Mouse (Mus musculus) cerebellum, adult 11-12 months (tissue): ENCODE measurements around the gene Prkca.

ENCODE experiments used
- DNase-seq: peaks from one replicate; pipeline ENCODE4 v3.0.0; 2022

Prkca gene

DNA sequence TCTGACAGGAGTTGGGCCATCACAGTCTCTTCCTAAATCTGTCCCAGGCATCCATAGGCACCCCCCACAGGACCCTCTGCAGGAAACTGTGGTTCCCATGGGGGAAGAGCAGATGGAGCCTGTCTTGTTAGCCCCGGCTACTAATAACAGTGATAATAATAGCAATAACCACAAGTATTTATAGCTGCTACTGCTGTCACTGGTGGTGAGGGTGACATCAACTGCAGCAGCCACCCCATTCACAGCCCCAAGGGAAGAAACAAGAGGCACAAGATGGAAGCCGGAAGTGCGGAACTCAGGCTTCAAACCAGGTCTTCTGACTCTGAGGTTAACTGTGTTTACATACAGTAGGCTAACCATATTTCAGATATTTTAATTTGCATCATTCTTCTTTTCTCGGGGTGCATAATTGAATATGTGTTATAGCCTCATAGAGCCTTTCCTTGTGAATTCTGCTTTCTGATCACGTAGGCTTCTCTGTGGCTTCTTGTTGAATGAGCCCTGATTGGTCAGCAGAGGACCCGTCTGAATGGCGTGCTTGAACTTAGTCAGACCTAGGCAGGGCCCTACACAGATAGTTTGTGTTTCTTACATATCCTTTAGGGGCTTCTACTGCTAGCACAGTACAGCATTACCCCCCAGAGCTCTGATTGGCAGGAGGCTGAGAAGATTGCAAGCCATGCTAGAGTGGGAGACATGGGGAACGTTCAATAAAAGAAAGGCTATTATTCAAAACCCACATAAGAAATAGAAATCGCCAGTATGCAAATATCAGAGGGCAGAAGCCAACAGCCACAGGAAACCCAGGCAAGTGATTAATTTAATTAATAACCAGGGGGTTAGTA, 189.5 kb downstream of the Prkca start:
- no peak for DNase-seq

DNA sequence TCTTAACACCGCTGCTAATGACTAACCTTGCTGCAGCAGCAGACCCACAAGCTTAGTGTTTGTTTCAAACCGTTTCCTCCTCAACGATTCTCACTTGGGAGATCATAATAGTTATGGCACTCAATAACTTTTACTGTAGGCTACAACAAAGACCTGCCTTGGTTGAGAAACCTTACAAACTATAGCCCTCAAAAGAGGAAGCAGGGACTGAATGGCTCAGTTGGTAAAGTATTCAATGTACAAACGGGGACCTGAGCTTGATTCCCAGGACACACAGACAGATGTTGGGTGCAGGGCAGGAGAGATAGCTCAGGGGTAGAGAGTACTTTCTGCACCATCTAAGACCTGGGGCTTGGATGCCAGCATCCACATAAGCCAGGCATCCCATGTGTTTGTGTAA, 191.1 kb downstream of the Prkca start:
- DNase-seq = no peak

- peak; percentile 47 for DNase-seq
Observed at GRCm38 (mm10) chr11:108150410-108150809, 193.3 kb downstream of the Prkca start.

- DNase-seq = no peak
Observed at GRCm38 (mm10) chr11:108149187-108149586, 194.5 kb downstream of the Prkca start.

- DNase-seq = no peak
Observed at GRCm38 (mm10) chr11:108148491-108148890, 195.2 kb downstream of the Prkca start.

DNA sequence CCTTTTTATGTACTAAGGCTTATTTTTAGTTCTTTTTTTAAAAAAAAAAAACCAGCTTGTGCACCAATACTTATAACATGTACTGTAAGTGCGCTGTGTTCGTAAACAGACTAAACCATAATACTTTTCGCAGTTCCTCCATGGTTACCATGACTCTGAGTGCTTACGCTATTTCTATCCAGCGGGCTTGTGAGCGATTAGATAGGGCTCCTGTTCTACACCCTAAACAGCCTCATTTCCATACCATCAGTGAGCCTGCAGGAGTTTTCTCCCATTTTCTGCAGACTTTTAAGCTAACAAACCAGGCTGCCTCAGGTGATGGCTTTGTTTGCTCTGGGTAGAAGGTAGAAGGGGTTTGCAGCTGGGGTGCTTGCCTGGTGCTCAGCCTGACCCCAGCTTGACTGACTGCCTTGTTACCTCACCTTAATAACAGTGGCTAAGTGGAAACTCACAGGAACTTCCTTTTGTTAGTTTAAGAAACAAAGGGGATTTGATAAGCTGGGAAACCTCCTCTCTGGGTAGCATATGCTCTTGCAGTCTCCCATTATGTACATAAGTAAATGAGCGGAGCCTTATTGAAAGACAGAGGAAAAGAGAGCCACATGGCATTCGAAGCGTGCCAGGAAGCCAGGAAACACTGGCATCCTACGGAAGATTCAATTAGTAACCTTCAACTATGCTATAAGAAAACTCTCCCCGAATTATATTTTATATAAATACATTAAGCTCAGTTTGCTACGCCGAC, 197.8 kb downstream of the Prkca start:
- DNase-seq = no peak

GRCm38 (mm10) chr11:108145128-108145527, 198.6 kb downstream of the Prkca start:
- no peak for DNase-seq

DNA sequence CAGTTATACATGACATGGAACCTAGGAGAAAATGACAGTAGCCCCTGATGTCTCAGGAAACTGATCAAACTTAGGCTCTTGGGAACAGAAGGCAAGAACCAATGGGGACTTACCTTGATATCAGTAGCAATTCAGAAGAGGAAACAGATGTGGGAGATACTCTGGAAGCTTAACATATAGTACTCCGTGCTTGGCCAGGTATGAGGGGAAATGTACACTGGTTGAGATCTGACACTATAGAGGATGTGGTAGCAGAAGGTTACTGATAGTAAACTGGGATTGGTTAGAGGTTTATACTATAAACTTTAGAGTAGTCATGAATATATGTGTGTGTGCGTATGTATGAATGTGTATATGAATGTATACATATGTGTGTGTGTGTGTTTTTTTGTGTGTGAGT, 200.0 kb downstream of the Prkca start:
- no peak for DNase-seq

DNA sequence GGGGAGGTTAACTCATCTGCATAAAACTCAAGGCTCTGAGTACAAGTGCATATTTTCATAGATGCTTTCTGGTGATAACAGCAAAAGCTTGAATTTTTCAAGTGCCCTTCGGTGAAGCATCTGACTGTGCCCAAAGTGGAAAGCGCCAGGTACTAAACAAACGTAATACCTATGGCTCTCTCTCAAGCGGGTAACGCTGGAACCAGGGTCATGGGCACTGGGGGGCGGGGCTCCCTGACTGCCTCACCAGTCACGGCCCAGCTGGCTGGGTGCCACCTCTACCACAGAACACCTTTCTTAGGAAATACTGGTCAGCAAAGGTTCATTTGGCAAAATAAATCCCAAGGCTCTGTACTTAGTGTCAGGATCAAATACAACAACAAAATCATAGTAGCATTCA, 203.7 kb downstream of the Prkca start:
- no peak for DNase-seq

DNA sequence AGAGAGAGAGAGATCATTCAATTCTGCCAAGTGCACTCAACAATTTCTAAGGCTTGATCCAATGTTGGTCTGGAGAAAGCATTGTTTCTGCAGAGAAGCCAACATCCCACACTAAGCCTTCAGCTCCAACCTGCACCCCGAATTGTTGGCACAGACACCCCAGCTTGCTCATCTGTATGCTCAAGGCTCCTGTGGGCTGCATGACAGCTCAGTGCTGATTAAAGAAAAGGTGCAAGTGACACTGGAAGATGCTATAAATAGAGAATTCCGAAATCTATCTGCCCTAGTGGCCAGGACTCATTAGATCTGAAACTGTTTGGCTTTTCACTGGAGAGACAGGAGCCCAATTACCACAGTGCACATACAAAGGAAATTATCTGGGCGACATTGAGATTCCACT, 207.4 kb downstream of the Prkca start:
- peak; percentile 11 for DNase-seq

GRCm38 (mm10) chr11:108135407-108136159, 208.1 kb downstream of the Prkca start:
- DNase-seq = no peak

DNA sequence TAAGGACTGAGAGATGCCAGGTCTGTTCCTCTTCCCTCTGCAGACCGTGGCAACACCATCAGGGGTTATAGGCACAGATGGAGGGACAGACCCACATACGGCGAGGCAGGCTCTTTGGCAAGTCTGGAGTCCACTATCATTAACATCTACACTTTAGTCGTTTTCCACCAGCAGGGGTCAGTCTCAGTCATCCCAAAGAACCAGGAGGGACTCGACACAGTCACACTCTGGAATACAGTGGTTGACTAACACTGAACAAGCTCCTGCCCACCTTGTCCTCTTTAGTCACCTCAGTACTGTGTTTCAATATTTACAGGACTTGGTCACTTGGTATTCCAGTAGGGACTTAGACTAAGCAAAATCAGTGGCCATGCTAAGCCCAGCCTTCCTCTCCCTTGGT, 215.1 kb downstream of the Prkca start:
- DNase-seq = peak; percentile 22

- DNase-seq = no peak
Observed at GRCm38 (mm10) chr11:108127908-108128307, 215.8 kb downstream of the Prkca start.

- DNase-seq = no peak
Observed at GRCm38 (mm10) chr11:108122486-108122885, 221.2 kb downstream of the Prkca start.

- no peak for DNase-seq
Observed at GRCm38 (mm10) chr11:108120708-108121107, 223.0 kb downstream of the Prkca start.

- no peak for DNase-seq
Observed at GRCm38 (mm10) chr11:108119785-108120184, 223.9 kb downstream of the Prkca start.

DNA sequence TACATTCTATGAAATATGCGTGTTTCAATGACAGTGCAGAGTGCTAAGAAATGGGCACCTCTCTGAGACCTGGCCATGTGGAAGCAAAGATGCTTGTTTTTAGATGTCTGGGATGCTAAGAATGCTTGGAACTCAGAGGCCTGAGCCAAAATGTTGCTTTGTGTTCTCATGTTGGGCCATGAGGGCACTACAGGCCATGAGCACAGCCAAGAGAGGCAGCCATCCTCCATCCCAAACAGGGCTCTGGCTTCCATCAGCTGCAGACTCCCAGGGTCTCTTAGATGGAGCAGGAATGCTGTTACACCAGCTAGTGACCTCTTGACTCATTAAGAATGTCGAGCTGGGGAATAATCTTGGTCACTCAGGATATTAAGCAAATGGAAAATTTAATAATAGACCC, 224.9 kb downstream of the Prkca start:
- DNase-seq = no peak

- no peak for DNase-seq
Observed at GRCm38 (mm10) chr11:108118221-108118620, 225.5 kb downstream of the Prkca start.

GRCm38 (mm10) chr11:108117360-108118050, 226.2 kb downstream of the Prkca start:
- peak; percentile 46 for DNase-seq

DNA sequence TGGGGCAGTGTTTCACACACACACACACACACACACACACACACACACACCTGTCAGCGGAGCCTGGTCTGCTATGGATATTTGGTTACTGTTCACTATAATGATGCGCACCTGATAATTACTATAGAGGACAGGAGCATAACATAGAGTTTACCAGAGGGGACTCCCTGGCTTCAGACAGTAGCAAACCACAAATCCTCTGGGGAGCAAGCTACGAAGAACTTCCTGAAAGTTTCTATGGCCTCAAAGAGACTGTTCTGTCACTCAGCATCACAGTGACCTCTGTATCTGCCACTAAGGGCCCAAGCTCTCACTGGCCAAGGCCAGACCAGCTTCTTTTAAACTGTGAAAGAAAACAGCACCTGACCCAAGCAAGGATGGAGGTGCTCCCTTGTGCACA, 229.6 kb downstream of the Prkca start:
- DNase-seq = no peak

DNA sequence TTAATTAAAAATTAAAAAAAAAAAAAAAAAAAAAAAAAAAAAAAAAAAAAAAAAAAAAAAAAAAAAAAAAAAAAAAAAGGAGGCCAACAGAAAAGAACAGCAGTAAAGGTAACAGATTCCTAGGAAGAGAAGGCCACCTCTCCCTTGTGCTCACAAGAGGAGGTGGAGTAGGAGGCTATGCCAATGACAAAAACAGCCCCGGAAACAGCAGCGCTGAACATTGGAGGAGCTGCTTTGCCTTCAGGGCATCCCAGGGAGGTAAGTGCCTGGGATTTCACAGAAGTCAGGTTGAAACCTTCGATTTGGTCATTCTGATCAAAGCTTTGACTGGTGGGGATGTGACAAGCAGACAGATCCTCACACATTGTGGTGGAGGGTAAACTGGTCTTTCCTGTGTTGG, 231.3 kb downstream of the Prkca start:
- no peak for DNase-seq

DNA sequence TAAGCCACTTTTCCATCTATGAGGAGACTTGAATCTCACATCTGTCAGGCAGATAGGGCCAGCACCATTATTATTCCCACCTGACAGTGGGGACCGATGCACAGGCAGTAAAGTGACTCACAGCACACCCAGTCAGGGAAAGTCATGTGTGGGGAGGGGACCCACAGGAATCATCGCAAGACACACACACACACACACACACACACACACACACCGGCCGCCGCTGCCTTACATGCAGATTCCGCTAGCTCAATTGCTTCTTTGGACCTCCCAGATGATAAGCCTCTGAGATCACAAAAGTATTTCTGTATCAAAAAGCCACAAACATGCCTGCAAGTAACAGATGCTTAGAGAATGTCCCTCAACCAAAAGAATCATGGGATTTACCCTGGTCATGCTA, 239.6 kb downstream of the Prkca start:
- DNase-seq = no peak
